Mouse (Mus musculus): ENCODE results near the gene Lrsam1. TPM values are rescaled to one million over a fixed set of nuclear protein-coding genes. Genes with fewer than 3 reads are reported as not detected.

The Lrsam1 gene
- total and polyA plus RNA-seq, 3 experiments = 5.0 to 9.5 (median 5.4) TPM

GRCm38 (mm10) chr2:32908272-32908671 lies 53.1 kb downstream of the Lrsam1 start:
- Histone ChIP-seq H3K4me2 (ENCODE audit: insufficient read depth, low read depth, poor library complexity, severe bottlenecking) (no peak overlapping the region), H3K27ac (ENCODE audit: insufficient read depth, low read depth) (no peak overlapping the region)
- TF ChIP-seq CHD2 (IDR thresholded peaks at IDR 0.05; ENCODE audit: low read length) = no peak
- TF ChIP-seq HCFC1 (IDR thresholded peaks at IDR 0.05; ENCODE audit: low read depth, low read length) = no peak
- no peak for TF ChIP-seq JUN (IDR thresholded peaks at IDR 0.05; ENCODE audit: insufficient read depth, low read depth, low read length)
- TF ChIP-seq USF1 (IDR thresholded peaks at IDR 0.05; ENCODE audit: low read depth, low read length) = no peak
- TF ChIP-seq UBTF (IDR thresholded peaks at IDR 0.05; ENCODE audit: low read depth, low read length) = no peak
- no peak for TF ChIP-seq MAZ (IDR thresholded peaks at IDR 0.05; ENCODE audit: low read depth, low read length)
- no peak for TF ChIP-seq ELF1 (IDR thresholded peaks at IDR 0.05; ENCODE audit: low read depth, low read length)
- TF ChIP-seq ZMIZ1 (IDR thresholded peaks at IDR 0.05; ENCODE audit: low read depth, low read length) = no peak
- no peak for TF ChIP-seq CTCF (conservative IDR thresholded peaks at IDR 0.05 in 1 of 2, IDR thresholded peaks at IDR 0.05 in 1 of 2; ENCODE audit: low read depth in 2 of 2, low read length in 2 of 2)
- TF ChIP-seq USF2 (conservative IDR thresholded peaks at IDR 0.05; ENCODE audit: low read depth, low read length) = no peak
- TF ChIP-seq KAT2A (IDR thresholded peaks at IDR 0.05; ENCODE audit: insufficient replicate concordance, low read length) = no peak
- no peak for TF ChIP-seq MXI1 (IDR thresholded peaks at IDR 0.05; ENCODE audit: low read depth, low read length)
- no peak for TF ChIP-seq JUND (conservative IDR thresholded peaks at IDR 0.05; ENCODE audit: low read depth, low read length)
- no peak for TF ChIP-seq E2F4 (IDR thresholded peaks at IDR 0.05; ENCODE audit: insufficient replicate concordance, low read depth, low read length)
- TF ChIP-seq BHLHE40 (IDR thresholded peaks at IDR 0.05; ENCODE audit: low read depth, low read length) = no peak

GRCm38 (mm10) chr2:32907442-32907841 lies 54.0 kb downstream of the Lrsam1 start:
- no peak for DNase-seq (ENCODE audit: extremely low read depth)
- Histone ChIP-seq H3K4me1 (ENCODE audit: control insufficient read depth in 1 of 2, insufficient read depth in 2 of 2) (no peaks in the 10 kb centered on the region; a peak in 1 of 4 replicates), H3K4me2 (ENCODE audit: insufficient read depth, low read depth, poor library complexity, severe bottlenecking) (no peak overlapping the region), H3K4me3 (replicated peaks in 1 of 3; ENCODE audit: low read depth in 2 of 3, low read length in 2 of 3, poor library complexity in 1 of 3) (no peak overlapping the region), H3K27ac (ENCODE audit: insufficient read depth, low read depth) (no peak overlapping the region), H3K27me3 (replicated peaks) (peaks cover 11% of the 10 kb centered on the region), H3K9ac (ENCODE audit: insufficient read depth, low read depth) (no peak overlapping the region), H3K36me3 (replicated peaks in 1 of 2; ENCODE audit: control insufficient read depth in 1 of 2, insufficient read depth in 1 of 2, low read length in 1 of 2) (no peaks in the 10 kb centered on the region), H3K79me2 (replicated peaks; ENCODE audit: control insufficient read depth, extremely low read depth, insufficient read depth, poor library complexity, severe bottlenecking) (no peaks in the 10 kb centered on the region), H3K9me3 (replicated peaks; ENCODE audit: low read length) (no peaks in the 10 kb centered on the region)
- in situ Hi-C loops (cut with MboI; ENCODE audit: low pct_ligation_motif_present, low pct_unique_long_range_greater_than_20kb, low sequenced_read_pairs) (no loop called here), dilution Hi-C loops (cut with MboI; ENCODE audit: extremely low pct_ligation_motif_present, extremely low pct_unique_long_range_greater_than_20kb, low sequenced_read_pairs) (no loop called here)
- TF ChIP-seq NELFE (IDR thresholded peaks at IDR 0.05; ENCODE audit: low read depth, low read length) (no peak), MYC (IDR thresholded peaks at IDR 0.05; ENCODE audit: low read depth, low read length) (no peak), POLR2A (IDR thresholded peaks at IDR 0.05; ENCODE audit: low read depth, low read length) (no peak), PAX5 (IDR thresholded peaks at IDR 0.05; ENCODE audit: low read length) (no peak), ZMIZ1 (IDR thresholded peaks at IDR 0.05; ENCODE audit: low read depth, low read length) (no peak), TCF12 (IDR thresholded peaks at IDR 0.05; ENCODE audit: low read depth, low read length) (no peak), POLR2AphosphoS2 (IDR thresholded peaks at IDR 0.05; ENCODE audit: low read depth, low read length) (no peak), NRF1 (IDR thresholded peaks at IDR 0.05; ENCODE audit: low read depth, low read length) (no peak), MXI1 (IDR thresholded peaks at IDR 0.05; ENCODE audit: low read depth, low read length) (no peak), MAFK (IDR thresholded peaks at IDR 0.05; ENCODE audit: insufficient replicate concordance, low read length) (no peak), USF2 (conservative IDR thresholded peaks at IDR 0.05; ENCODE audit: low read depth, low read length) (no peak), RAD21 (IDR thresholded peaks at IDR 0.05; ENCODE audit: low read depth, low read length) (no peak), IRF4 (IDR thresholded peaks at IDR 0.05; ENCODE audit: low read depth, low read length) (no peak)

More at GRCm38 (mm10) chr2:32908272-32908671, 53.1 kb downstream of the Lrsam1 start:
- Histone ChIP-seq H3K4me3 (replicated peaks in 1 of 3; ENCODE audit: low read depth in 2 of 3, low read length in 2 of 3, poor library complexity in 1 of 3) (no peak overlapping the region), H3K27me3 (replicated peaks) (peaks cover 11% of the 10 kb centered on the region), H3K9me3 (replicated peaks; ENCODE audit: low read length) (no peaks in the 10 kb centered on the region), H3K9ac (ENCODE audit: insufficient read depth, low read depth) (no peak overlapping the region), H3K4me1 (ENCODE audit: control insufficient read depth in 1 of 2, insufficient read depth in 2 of 2) (no peaks in the 10 kb centered on the region; a peak in 1 of 4 replicates), H3K79me2 (replicated peaks; ENCODE audit: control insufficient read depth, extremely low read depth, insufficient read depth, poor library complexity, severe bottlenecking) (no peaks in the 10 kb centered on the region), H3K36me3 (replicated peaks in 1 of 2; ENCODE audit: control insufficient read depth in 1 of 2, insufficient read depth in 1 of 2, low read length in 1 of 2) (no peaks in the 10 kb centered on the region)
- DNase-seq (ENCODE audit: extremely low read depth) = no peak
- dilution Hi-C loops (cut with MboI; ENCODE audit: extremely low pct_ligation_motif_present, extremely low pct_unique_long_range_greater_than_20kb, low sequenced_read_pairs) = no loop called here
- in situ Hi-C loops (cut with MboI; ENCODE audit: low pct_ligation_motif_present, low pct_unique_long_range_greater_than_20kb, low sequenced_read_pairs) = no loop called here
